Mouse (Mus musculus) embryonic facial prominence, embryonic 10.5 days (tissue): ENCODE results near the gene Stradb. TPM values are rescaled to one million over a fixed set of nuclear protein-coding genes. Genes with fewer than 3 reads are reported as not detected.

Experiments used
- polyA plus RNA-seq: library from polyadenylated mRNA; unstranded; fragments of >200 nt; fragmentation: Nextera tagmentation; extraction: Ambion mirVana; gene quantifications from 2 replicates; pipeline ENCODE4 v1.2.1, GENCODE M21; 2016

The Stradb gene
- polyA plus RNA-seq, 1 experiment from 2014 or later = 27.7 TPM

Other genes starting within 250 kb of the Stradb start
- gene Casp8, start 178.1 kb upstream of the Stradb start, polyA plus RNA-seq = 13.1 TPM in 2 replicates
- gene Trak2, start 92 bp upstream of the Stradb start, polyA plus RNA-seq = 9.5 and 9.9 TPM in 2 replicates
- gene C2cd6, start 121.4 kb downstream of the Stradb start, polyA plus RNA-seq = not detected in 2 replicates
- 33.1 and 36.3 TPM in 2 replicates for gene Tmem237, start 146.9 kb downstream of the Stradb start, polyA plus RNA-seq
- gene Mpp4, start 189.9 kb downstream of the Stradb start, polyA plus RNA-seq = 0.18 and 0.41 TPM in 2 replicates